Mouse (Mus musculus) frontal cortex, postnatal 14 days (tissue): ENCODE measurements around the gene Svopl.
A peak's percentile ranks its signal among the peaks of the same experiment; 100 is the strongest.

Source experiments
- DNase-seq, 2 experiments: peaks; one replicate each; pipeline ENCODE4 v3.0.0; 2022; ENCODE audit warnings: low spot score in 2 of 2

The Svopl gene

DNA sequence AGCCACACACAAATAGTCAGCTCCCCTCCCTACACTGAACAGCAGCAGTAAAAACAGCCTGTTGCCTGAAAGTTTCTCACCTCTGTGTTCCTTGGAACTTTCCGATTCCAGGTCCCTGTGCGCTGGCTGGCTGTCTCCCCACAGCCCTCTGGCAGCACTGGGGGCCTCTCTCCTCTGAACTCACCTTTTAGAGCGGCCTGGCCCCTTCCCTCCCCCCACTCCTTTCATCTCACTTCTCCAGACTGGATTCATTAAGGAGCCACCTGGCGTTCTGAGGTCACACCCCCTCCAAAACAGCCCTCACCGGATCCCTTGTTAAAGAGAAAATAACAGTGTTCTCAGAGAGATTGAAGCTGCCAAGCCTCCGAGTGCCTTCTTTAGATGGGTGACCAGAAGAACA lies at the start of gene Svopl:
Gene Svopl (minus strand): TSS at position 159 of the 400 bp plus-strand sequence.
- no peak for DNase-seq

- no peak for DNase-seq
These were observed 47.9 kb upstream of the Svopl start for GRCm38 (mm10) chr6:38094701-38095100.

- no peak for DNase-seq
These were observed 45.7 kb upstream of the Svopl start for GRCm38 (mm10) chr6:38092539-38092938.

DNA sequence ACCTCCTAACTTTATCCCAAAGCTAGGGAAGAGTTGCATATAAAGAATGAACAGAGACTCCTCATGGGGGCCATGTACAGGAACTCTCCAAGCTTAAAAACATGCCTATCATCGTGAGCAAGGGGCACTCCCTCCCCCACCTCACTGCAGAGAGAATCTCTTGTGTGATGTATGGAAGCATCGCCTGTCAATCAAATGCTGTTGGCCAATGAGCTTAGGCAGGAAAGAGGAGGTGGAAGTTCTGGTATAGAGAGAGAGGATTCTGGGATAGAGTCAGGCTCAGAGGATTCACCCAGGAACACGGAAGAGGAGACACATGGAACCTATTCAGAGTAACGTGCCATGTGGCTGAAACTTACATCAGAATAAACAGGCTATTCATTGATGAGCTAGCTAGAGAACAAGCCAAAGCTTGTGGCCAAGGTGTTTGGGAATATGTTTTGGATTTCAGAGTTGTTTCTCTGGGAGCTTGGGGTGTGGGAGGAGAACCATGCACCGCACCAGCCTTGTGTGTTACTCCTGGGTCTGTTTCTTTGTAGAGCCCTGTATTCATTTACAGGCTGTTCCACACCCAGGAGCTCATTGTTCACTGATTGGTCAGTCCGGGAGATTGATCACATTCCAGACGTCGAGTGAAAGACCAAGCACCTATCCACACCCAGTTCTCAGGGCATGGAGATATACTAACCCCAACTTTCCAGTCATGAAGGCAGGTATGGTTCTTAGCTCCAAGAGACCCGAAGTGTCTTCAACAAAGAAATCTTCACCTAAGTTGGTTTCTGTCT lies 40.6 kb upstream of the Svopl start:
- no peak for DNase-seq

GRCm38 (mm10) chr6:38083204-38083603 lies 36.4 kb upstream of the Svopl start:
- no peak for DNase-seq

DNA sequence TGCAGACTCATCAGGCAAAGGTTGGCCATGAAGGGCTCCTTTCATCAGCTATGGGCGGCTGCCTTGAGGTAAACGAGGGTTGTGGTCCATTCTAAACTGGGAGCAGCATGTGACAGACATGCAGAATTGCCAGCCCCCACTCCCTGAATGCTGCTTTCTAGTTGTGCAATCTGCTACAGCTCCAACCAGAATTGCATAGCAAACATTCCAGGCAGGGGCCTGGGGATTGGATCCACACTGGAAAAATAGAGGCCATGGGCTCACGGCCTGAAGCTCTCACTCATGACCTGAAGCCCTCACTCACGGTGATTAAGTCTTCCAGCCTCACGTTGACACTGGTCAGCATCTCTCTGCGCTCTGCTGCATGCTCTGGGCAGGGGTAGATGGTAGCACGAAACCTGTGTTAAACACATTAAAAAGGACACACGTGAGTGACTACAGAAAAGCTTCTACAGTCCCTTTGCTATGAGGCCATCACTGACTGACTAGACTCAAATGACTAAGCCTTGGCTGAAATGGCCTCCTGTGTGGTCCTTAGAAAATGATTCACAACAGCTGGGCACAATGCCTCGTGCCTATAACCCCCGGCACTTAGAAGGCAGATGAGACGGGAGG lies 35.0 kb upstream of the Svopl start:
- DNase-seq: no peak

DNA sequence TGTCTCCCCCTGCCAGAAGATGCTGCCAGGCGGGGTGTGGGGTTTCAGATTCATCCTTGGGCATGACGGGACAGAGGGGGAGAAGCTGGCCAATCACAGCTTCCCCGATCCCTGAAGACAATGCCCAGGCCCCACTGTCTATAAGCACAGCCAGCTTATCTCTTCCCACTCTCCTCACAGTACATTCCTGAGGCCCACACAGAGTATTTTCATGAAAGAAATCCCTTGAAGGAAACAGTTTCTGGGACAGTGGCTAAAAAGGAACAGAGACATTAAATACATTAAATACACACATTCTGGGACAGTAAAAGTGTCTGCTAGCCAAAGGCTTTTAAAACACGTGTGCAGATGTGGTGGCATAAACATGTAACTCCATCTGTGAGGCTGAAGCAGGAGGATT lies 33.6 kb upstream of the Svopl start:
- no peak for DNase-seq

DNA sequence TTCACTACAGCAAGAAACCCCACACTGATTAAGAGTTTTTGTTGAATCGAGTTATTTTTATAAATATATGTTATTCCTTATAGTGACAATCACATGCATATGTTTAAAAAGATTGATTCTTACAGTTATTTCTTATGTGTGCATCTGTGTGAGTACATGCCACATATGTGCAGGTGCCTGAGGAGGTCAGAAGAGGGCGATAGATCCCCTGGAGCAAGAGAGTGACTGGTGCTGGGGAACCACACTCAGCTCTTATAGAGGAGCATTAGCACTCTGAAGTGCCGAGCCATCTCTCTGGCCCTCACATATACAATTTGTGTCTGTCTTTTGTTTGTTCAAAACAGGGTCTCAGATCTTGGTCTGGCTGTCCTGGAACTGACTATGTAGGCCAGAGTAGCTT lies 26.8 kb upstream of the Svopl start:
- DNase-seq: no peak

DNA sequence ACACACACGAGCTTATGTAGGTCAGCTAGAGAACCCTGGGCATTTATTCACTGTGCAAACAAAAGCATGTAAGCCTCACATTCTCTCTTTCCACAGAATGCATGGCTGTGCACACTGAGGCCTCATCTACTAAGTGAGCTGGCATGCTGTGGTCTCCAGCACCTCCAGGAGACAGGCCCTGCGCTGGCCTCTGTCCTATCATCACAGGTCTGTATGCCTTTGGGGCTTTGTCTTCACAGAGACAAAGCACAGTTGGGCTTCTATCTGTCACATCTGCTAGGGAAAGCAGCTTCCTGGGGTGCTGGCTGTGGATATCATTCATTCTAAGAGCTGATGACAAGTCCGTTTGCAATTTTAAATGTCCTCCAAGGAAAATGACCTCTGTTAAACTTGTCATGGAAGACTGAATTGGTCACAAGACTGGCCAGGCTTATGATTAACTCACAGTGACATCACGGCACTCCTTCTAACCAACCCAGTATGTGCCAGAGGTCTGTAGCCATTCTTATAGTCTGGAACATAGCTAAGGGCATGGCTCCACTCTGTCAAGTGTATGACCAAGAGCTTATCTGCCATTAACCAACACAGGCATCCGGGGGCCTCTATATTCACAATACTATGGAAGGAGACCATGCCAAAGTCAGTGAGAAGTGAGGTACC lies 25.5 kb upstream of the Svopl start:
- no peak for DNase-seq

GRCm38 (mm10) chr6:38071256-38071655 lies 24.5 kb upstream of the Svopl start:
- no peak for DNase-seq

DNA sequence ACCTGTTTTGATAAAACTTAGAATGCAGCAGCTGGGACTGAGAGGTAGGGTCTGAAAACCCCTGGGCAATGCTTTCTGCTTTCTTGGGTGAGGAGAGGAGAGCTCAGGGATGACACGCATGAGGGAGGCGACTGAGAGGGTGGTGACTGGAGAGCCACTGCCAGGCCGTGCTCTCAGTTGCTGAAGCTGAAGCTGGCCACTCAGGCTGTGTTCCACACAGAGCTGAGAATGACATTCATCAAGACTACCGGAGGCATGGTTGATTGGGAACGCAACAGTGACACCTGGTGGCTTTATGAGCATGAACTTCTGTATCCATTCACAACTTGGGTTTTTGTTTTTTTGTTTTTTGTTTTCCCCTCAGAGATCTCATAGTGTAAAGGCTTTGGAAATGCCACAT lies 19.4 kb upstream of the Svopl start:
- peak; percentile 32 to 43 for DNase-seq

DNA sequence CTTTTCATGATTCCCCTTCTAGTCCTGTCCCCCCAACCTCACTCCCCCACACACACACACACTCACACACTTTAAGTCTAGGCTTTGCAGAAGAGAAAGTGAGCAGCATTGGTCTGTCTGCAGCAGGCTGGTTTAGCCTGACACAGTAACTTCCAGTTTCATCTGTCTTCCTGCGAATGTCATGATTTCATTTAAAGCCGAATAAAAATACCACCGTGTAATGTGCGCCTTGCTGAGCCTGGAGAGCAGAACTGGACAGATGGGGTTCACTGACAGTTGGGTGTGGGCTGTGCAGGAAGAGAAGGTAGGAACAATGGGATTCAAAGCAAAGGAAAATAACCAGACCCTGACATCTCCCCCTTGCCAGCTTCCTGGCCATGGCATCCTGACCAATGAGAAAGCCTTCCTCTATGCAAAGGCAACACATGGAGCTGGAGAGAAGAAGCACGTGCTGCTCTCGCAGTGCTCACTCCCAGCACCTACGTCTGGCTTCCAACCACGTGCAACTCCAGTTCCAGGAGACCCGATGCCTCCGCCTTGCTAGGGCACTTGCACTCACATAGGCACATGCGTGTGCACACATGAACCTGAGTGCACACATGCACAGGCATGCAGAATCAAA lies 18.8 kb upstream of the Svopl start:
- DNase-seq: peak; percentile 27

DNA sequence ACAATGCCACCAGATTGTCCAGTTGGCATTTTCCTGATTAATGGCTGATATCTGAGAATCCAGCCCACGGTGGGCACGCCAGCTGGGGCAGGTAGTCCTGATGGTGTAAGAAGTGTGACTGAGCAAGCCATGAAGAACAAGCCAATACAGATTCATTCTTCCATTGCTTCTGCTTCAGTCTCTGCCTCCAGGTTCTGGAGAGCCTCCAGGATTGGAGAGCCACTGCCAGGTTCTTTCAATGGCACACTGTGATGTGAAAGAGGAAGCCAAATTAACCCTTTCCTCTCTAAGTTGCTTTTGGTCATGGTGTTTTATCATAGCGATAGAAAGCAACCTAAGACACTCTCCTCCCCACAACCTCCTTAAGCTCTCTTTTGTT lies 18.3 kb upstream of the Svopl start:
- peak; percentile 37 to 43 for DNase-seq

DNA sequence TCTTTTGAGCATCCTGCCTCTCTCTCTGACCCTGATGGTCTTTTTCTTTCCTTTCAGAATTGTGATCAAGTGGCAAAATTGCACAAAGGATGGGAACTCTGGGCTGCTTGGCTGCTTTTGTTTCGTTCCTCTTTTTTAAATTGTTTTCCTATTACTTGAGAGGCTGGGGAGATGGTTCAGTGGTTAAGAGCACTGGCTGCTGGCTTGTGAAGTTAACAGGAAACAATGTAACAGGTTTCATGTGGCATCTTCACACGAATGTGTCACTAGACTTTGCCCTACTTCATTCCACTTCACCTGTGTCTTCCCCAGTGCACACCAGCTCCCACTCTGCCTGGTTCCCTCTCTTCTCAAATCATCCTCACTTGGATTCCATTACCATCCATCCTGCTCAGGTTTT lies 17.8 kb upstream of the Svopl start:
- DNase-seq: no peak

- DNase-seq: no peak
These were observed 12.0 kb upstream of the Svopl start for GRCm38 (mm10) chr6:38058805-38059204.

GRCm38 (mm10) chr6:38055471-38056330 lies 8.9 kb upstream of the Svopl start:
- DNase-seq: no peak

GRCm38 (mm10) chr6:38049601-38050000 lies 2.8 kb upstream of the Svopl start:
- no peak for DNase-seq

- DNase-seq: no peak
These were observed 2.2 kb upstream of the Svopl start for GRCm38 (mm10) chr6:38048800-38049561.

GRCm38 (mm10) chr6:38048003-38048402 lies 1.2 kb upstream of the Svopl start:
- DNase-seq: no peak

DNA sequence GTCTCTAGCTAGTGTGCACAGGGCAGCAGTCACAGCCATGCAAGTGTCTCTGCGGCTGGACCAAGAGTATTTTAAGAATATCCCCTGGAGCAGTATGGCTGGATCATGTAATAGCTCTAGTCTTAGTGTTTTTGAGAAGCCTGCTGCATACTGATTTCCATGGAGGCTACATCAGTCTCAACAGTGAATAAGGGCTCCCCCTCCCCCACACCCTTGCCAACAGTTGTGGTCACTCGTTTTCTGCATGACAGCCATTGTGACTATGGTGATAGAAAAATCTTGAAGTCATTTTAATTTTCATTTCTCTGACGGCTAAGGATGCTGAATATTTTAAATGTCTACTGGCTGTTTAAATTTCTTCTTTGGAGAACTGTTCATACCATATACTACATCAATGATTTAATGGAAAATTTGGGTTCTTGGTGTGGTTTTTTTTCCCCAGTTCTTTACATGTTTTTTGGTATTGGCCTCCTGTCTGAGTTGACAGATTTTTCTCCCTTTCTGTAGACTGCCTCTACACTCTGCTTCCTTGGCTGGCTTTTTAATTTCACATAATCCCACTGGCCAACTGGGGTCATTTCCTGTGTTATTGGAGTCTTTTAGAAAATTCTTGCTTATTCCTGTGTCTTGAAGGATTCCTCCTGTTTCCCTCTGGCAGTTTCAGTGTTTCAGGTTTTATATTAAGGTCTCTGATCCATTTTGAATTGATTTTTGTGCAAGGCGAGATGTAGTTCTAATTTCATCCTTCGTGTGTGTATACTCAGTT lies 13.8 kb downstream of the Svopl start:
- no peak for DNase-seq
